Mouse (Mus musculus) myocyte (in vitro differentiated cells): ENCODE data around the gene Tnfsf13. TPM values are rescaled to one million over a fixed set of nuclear protein-coding genes. Genes with fewer than 3 reads are reported as not detected.
A peak's percentile ranks its signal among the peaks of the same experiment; 100 is the strongest.

Source experiments
- H3K27me3 ChIP-seq: one replicate; pipeline ENCODE4 v1.6.1; 2011; ENCODE audit not compliant: control insufficient read depth, insufficient read depth, insufficient read length
- H3K36me3 ChIP-seq: one replicate; pipeline ENCODE4 v1.6.1; 2011; ENCODE audit not compliant: control insufficient read depth, insufficient read depth
- H3K4me2 ChIP-seq: one replicate; pipeline ENCODE4 v1.6.1; 2011; ENCODE audit warnings: low read depth, control low read depth
- H3K4me3 ChIP-seq: one replicate; pipeline ENCODE4 v1.5.1; 2011; ENCODE audit warnings: mild to moderate bottlenecking, control low read depth, moderate library complexity
- H3K79me2 ChIP-seq: one replicate; pipeline ENCODE4 v1.6.1; 2011; ENCODE audit not compliant: control insufficient read depth, insufficient read depth
- H3ac ChIP-seq: one replicate; pipeline ENCODE4 v1.6.1; 2011; ENCODE audit not compliant: control insufficient read depth, insufficient read length
- CEBPB ChIP-seq: IDR thresholded peaks from 2 replicates; pipeline ENCODE4 v1.6.1; 2011; ENCODE audit warnings: mild to moderate bottlenecking, moderate library complexity; ENCODE audit not compliant: poor library complexity, insufficient read depth, severe bottlenecking
- E2F4 ChIP-seq: IDR thresholded peaks from one replicate; pipeline ENCODE4 v1.6.1; 2011; ENCODE audit warnings: mild to moderate bottlenecking, control low read depth, moderate library complexity; ENCODE audit not compliant: insufficient read depth
- MAX ChIP-seq: IDR thresholded peaks from one replicate; pipeline ENCODE4 v1.6.1; 2011; ENCODE audit warnings: low read depth, mild to moderate bottlenecking, control low read depth
- MYOD1 ChIP-seq, 3 experiments: IDR thresholded peaks; one replicate each; pipeline ENCODE4 v1.6.1; 2011; ENCODE audit warnings: control low read depth in 2 of 3, low read depth in 2 of 3, mild to moderate bottlenecking in 2 of 3, moderate library complexity in 1 of 3; ENCODE audit not compliant: insufficient read length in 2 of 3, control insufficient read depth in 1 of 3
- MYOG ChIP-seq, 3 experiments: IDR thresholded peaks; one replicate each; pipeline ENCODE4 v1.6.1; 2011; ENCODE audit warnings: control low read depth in 2 of 3, low read depth in 2 of 3, mild to moderate bottlenecking in 2 of 3; ENCODE audit not compliant: insufficient read length in 2 of 3, control insufficient read depth in 1 of 3, insufficient read depth in 1 of 3
- POLR2A ChIP-seq: IDR thresholded peaks from one replicate; pipeline ENCODE4 v1.6.1; 2011; ENCODE audit warnings: low read depth, mild to moderate bottlenecking, control low read depth, moderate library complexity; ENCODE audit not compliant: insufficient read length
- POLR2AphosphoS2 ChIP-seq: IDR thresholded peaks from one replicate; pipeline ENCODE4 v1.6.1; 2011; ENCODE audit warnings: low read depth, control low read depth; ENCODE audit not compliant: insufficient read length
- REST ChIP-seq: IDR thresholded peaks from one replicate; pipeline ENCODE4 v1.6.1; 2011; ENCODE audit warnings: mild to moderate bottlenecking, control low read depth, moderate library complexity; ENCODE audit not compliant: insufficient read depth, insufficient read length
- SRF ChIP-seq: IDR thresholded peaks from one replicate; pipeline ENCODE4 v1.6.1; 2011; ENCODE audit warnings: low read depth; ENCODE audit not compliant: control insufficient read depth, insufficient read length
- TCF12 ChIP-seq: IDR thresholded peaks from one replicate; pipeline ENCODE4 v1.6.1; 2011; ENCODE audit warnings: mild to moderate bottlenecking, control low read depth; ENCODE audit not compliant: poor library complexity, insufficient read depth, severe bottlenecking
- TCF3 ChIP-seq: IDR thresholded peaks from one replicate; pipeline ENCODE4 v1.6.1; 2011; ENCODE audit warnings: low read depth, control low read depth; ENCODE audit not compliant: insufficient read length
- USF1 ChIP-seq: IDR thresholded peaks from one replicate; pipeline ENCODE4 v1.6.1; 2011; ENCODE audit warnings: low read depth, mild to moderate bottlenecking, control low read depth, moderate library complexity
- polyA plus RNA-seq: library from polyadenylated mRNA; unstranded; fragments of >200 nt; fragmentation: generic; extraction: Trizol; gene quantifications from one replicate; pipeline ENCODE4 v1.2.1, GENCODE M21; 2012; ENCODE audit warnings: missing spikeins

Gene Tnfsf13
- polyA plus RNA-seq, 1 experiment: 0.07 TPM

DNA sequence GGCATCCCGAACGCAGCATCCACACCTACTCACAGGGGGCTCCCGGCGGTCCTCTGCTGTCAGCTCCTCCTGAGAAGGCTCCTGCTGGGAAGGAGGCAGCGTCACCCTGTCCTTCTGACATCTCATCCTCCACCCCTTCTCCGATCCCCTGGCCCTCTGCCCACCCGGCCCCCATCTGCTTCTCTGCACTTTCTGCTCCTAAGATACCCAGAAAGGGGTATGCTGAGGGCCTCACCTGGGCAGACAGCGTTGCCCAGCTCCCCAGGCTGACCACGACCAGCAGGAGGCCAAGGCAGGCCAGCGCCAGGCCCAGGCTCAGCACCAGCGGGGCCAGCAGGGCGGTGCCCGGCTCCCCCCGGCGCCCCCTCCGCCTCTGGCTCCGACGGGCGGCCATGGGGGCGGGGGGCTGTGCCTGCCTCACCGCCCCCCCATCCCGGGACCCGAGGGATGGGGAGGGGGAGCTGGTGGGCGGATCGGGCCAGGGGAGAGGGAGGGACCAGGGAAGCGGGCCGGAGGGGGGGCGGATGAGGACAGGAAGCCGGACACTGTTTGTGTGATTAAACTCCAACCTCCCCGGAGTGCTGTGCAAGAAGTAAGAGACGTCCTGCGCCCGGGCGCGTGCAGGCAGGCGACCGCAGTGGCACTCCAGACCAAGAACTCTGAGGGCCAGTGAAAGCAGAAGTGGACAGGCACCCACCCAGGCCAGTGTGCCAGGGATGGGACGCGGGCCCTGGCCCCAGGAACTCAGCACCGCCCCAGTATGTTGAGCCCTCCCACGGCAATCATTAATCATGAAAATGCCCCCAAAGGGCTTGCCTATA is 10.0 kb upstream of the Tnfsf13 start, which contains the start of the genes Tnfsf12 and Tnfsfm13:
TSS of gene Tnfsf12 (minus strand) at position 489 of the 821 bp plus-strand sequence.
TSS of gene Tnfsfm13 (minus strand) at position 738 of the 821 bp plus-strand sequence.
- Histone ChIP-seq H3K36me3 (no peaks in the 10 kb centered on the region), H3K4me2 (peak within 1 kb of the TSS; percentile 67)
- TF ChIP-seq TCF3: no peak
- TF ChIP-seq POLR2A: peak; percentile 42

GRCm38 (mm10) chr11:69695046-69695360 is 9.4 kb upstream of the Tnfsf13 start:
- peak overlapping the region; percentile 11 for H3K4me3 ChIP-seq
- H3K79me2 ChIP-seq: no peaks in the 10 kb centered on the region
- H3ac ChIP-seq: peak overlapping the region; percentile 11
- peak overlapping the region; percentile 67 for H3K4me2 ChIP-seq
- TF ChIP-seq TCF3: no peak
- TF ChIP-seq POLR2A: no peak
- no peak for TF ChIP-seq CEBPB
- no peak for TF ChIP-seq POLR2AphosphoS2
- no peak for TF ChIP-seq USF1
- no peak for TF ChIP-seq MYOD1 (IDR thresholded peaks at IDR 0.05; ENCODE audit: control insufficient read depth in 1 of 3, insufficient read length in 2 of 3, low read depth in 2 of 3)
- no peak for TF ChIP-seq TCF12
- no peak for TF ChIP-seq MYOG (IDR thresholded peaks at IDR 0.05; ENCODE audit: control insufficient read depth in 1 of 3, insufficient read depth in 1 of 3, insufficient read length in 2 of 3, low read depth in 2 of 3)
- no peak for TF ChIP-seq REST
- no peak for TF ChIP-seq MAX
- TF ChIP-seq SRF: no peak
- TF ChIP-seq E2F4: no peak
- H3K27me3 ChIP-seq: no peaks in the 10 kb centered on the region
- H3K36me3 ChIP-seq: no peaks in the 10 kb centered on the region

More for the DNA sequence above, 10.0 kb upstream of the Tnfsf13 start, which contains the start of the genes Tnfsf12 and Tnfsfm13:
- Histone ChIP-seq H3ac (peak within 1 kb of the TSS; percentile 11), H3K79me2 (no peaks in the 10 kb centered on the region), H3K27me3 (no peaks in the 10 kb centered on the region), H3K4me3 (peak within 1 kb of the TSS; percentile 11)

GRCm38 (mm10) chr11:69693421-69693965 is 7.9 kb upstream of the Tnfsf13 start:
- TF ChIP-seq MAX (no peak), USF1 (no peak), POLR2A (no peak), POLR2AphosphoS2 (no peak), E2F4 (no peak), REST (no peak), MYOD1 (IDR thresholded peaks at IDR 0.05; ENCODE audit: control insufficient read depth in 1 of 3, insufficient read length in 2 of 3, low read depth in 2 of 3) (no peak), TCF3 (no peak), CEBPB (no peak), TCF12 (no peak), SRF (no peak), MYOG (IDR thresholded peaks at IDR 0.05; ENCODE audit: control insufficient read depth in 1 of 3, insufficient read depth in 1 of 3, insufficient read length in 2 of 3, low read depth in 2 of 3) (no peak)

DNA sequence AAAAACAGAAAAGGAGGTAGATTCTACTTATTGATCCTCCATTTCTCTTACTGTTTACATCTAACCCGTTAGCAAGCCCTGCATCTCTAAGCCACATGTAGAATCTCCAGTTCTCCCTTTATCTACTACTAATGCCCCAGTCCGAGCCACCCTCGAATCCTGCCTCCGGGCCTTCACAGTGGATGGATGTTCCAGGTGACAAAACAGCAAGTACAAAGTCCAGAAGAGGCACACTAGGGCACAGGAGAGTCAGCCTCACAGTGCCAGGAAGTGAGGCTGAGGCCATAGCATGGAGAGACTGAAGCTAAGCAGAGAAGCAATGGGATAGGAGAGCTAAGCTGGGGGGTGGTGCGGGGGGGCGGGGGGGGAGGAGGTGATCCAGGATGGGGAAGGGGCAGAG is 7.3 kb upstream of the Tnfsf13 start:
- no peaks in the 10 kb centered on the region for H3K27me3 ChIP-seq
- H3ac ChIP-seq: no peak overlapping the region
- H3K36me3 ChIP-seq: no peaks in the 10 kb centered on the region
- H3K4me3 ChIP-seq: no peak overlapping the region
- no peak overlapping the region for H3K4me2 ChIP-seq
- H3K79me2 ChIP-seq: no peaks in the 10 kb centered on the region
- no peak for TF ChIP-seq MYOG (IDR thresholded peaks at IDR 0.05; ENCODE audit: control insufficient read depth in 1 of 3, insufficient read depth in 1 of 3, insufficient read length in 2 of 3, low read depth in 2 of 3)
- TF ChIP-seq SRF: no peak
- TF ChIP-seq REST: no peak
- no peak for TF ChIP-seq MYOD1 (IDR thresholded peaks at IDR 0.05; ENCODE audit: control insufficient read depth in 1 of 3, insufficient read length in 2 of 3, low read depth in 2 of 3)

More at GRCm38 (mm10) chr11:69693421-69693965, 7.9 kb upstream of the Tnfsf13 start:
- H3ac ChIP-seq: no peak overlapping the region
- no peak overlapping the region for H3K4me2 ChIP-seq
- no peaks in the 10 kb centered on the region for H3K79me2 ChIP-seq
- H3K36me3 ChIP-seq: no peaks in the 10 kb centered on the region
- H3K4me3 ChIP-seq: no peak overlapping the region
- H3K27me3 ChIP-seq: no peaks in the 10 kb centered on the region
